Mouse (Mus musculus): ENCODE measurements at regions not wholly inside any gene's neighbourhood (a gene's known extent, or its start where the extent isn't known, plus 50 kb on each side); places are given as distances from the start of the nearest gene placed in this dataset.

DNA sequence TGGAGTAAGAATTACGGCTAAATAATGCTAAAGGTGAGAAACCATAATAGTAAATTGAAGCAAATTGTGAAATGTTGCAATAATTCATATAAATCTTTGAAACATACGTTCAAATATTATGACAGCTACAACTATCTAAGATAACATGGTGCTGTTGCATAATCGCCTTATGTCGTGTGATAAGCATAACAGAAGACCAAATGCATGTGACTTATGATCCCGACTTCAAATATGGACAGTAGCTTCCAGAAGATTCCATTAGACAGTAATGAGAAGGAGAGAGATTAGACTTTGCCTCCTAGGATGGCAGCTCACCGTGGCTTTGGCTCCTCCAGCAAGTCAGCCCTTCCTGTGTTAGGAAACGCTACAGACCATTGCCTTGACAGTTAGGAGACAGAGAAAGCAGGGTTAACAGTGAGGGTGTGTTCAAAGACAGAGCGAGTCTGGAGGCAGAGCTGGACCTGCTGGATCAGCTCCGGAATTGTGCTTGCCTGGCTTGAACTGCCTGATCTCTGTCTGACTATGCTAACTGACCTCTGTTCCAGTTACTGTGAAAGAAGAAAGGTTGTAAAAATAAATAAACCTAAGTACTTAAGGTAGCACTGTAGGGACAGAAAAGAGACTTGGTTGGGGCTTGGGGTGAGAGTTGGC, 434.6 kb upstream of the Tle4 start:
- WGBS: 72% methylated on average over 9 of the region's 9 CpGs
- Histone ChIP-seq H3K27me3 (ENCODE audit: control insufficient read depth, insufficient read depth, low read length) (no peaks in the 10 kb centered on the region; the same call in 1 of the 2 replicates), H3K4me3 (no peak overlapping the region), H3K27ac (no peak overlapping the region), H3K36me3 (ENCODE audit: control insufficient read depth, insufficient read depth, low read length) (no peaks in the 10 kb centered on the region), H3K79me2 (replicated peaks; ENCODE audit: control insufficient read depth, insufficient read depth, low read length) (no peaks in the 10 kb centered on the region), H3K9ac (ENCODE audit: low read depth, low read length) (no peak overlapping the region), H3K4me1 (ENCODE audit: control insufficient read depth, insufficient read depth, low read length) (no peaks in the 10 kb centered on the region)
- DNase-seq: no peak
- intact Hi-C loops (cut with DNase I): no loop called here
- TF ChIP-seq POLR2A (IDR thresholded peaks at IDR 0.05; ENCODE audit: insufficient read depth, low read depth, low read length): no peak
- TF ChIP-seq EP300 (IDR thresholded peaks at IDR 0.05; ENCODE audit: insufficient read depth, low read depth, low read length): no peak
- no peak for TF ChIP-seq CTCF (IDR thresholded peaks at IDR 0.05)

DNA sequence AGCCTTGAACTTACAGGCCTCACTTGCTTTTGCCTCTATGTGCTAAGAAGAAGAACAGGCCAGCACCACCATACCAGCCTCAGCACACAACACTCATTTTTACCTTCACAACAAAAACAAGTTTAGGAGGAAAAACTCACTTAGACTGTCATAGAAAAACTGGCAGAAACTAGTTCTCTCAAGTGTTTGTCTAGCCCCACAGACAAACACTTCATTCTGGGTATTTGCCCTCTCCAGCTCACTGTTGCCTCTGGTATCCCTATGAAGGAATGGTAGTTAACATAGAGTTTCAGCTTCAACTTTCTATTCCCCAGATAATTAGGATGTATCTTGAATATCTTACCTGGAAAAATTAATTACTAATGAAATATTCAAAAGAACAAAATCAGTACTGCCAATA, 433.6 kb upstream of the Tle4 start:
- Histone ChIP-seq H3K4me3 (no peak overlapping the region), H3K27ac (no peak overlapping the region), H3K4me1 (ENCODE audit: control insufficient read depth, insufficient read depth, low read length) (no peaks in the 10 kb centered on the region), H3K9ac (ENCODE audit: low read depth, low read length) (no peak overlapping the region), H3K27me3 (ENCODE audit: control insufficient read depth, insufficient read depth, low read length) (no peaks in the 10 kb centered on the region; the same call in 1 of the 2 replicates), H3K36me3 (ENCODE audit: control insufficient read depth, insufficient read depth, low read length) (no peaks in the 10 kb centered on the region), H3K79me2 (replicated peaks; ENCODE audit: control insufficient read depth, insufficient read depth, low read length) (no peaks in the 10 kb centered on the region)
- TF ChIP-seq CTCF (IDR thresholded peaks at IDR 0.05) (no peak), POLR2A (IDR thresholded peaks at IDR 0.05; ENCODE audit: insufficient read depth, low read depth, low read length) (no peak), EP300 (IDR thresholded peaks at IDR 0.05; ENCODE audit: insufficient read depth, low read depth, low read length) (no peak)
- no peak for DNase-seq
- intact Hi-C loops (cut with DNase I): no loop called here

DNA sequence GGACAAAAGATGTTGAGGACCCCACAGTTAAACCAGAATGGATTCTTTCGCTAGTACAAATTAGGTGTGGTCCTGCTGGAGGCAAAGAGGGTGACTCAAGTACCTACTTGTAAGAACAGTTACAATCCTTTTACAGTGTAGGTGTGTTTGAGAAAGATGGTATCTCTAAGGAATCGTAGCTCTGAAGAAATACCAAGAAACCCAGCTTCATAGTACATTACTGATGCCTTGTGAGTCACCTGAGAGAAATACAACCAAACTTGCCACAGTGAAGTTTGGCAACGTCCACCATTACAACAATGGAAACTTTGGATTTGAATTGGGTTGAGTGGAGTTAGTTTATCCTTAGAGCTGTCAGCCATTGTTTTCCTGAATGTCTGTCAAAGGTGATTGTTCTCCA, 405.7 kb upstream of the Tle4 start:
- Histone ChIP-seq H3K36me3 (ENCODE audit: control insufficient read depth, insufficient read depth, low read length) (no peaks in the 10 kb centered on the region), H3K27ac (no peak overlapping the region), H3K27me3 (ENCODE audit: control insufficient read depth, insufficient read depth, low read length) (no peaks in the 10 kb centered on the region), H3K9ac (ENCODE audit: low read depth, low read length) (no peak overlapping the region), H3K79me2 (replicated peaks; ENCODE audit: control insufficient read depth, insufficient read depth, low read length) (no peaks in the 10 kb centered on the region), H3K4me3 (no peak overlapping the region), H3K4me1 (ENCODE audit: control insufficient read depth, insufficient read depth, low read length) (no peaks in the 10 kb centered on the region)
- intact Hi-C loops (cut with DNase I): no loop called here
- WGBS: 61% methylated on average over 3 of the region's 3 CpGs
- no peak for TF ChIP-seq CTCF (IDR thresholded peaks at IDR 0.05)
- TF ChIP-seq POLR2A (IDR thresholded peaks at IDR 0.05; ENCODE audit: insufficient read depth, low read depth, low read length): no peak
- no peak for DNase-seq

DNA sequence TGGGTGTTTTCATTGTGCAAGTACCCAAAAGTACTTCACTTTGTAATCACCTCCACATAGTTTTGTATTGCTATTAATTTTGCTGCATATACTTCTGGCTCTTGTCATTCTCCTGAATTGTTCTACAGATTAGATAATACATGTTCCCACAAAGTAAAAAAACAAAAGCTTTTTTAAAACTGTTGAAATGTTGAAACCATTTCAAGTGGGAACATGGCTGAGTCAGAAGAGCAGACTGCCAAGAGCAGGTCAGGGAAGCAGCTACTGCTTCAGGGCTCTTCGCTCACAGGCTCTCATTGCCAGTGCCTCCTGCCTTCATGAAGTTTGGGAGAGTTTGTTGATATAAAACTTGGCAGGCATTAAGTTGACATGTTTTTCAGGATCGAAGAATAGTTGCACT, 395.5 kb upstream of the Tle4 start:
- 59% methylated on average over 2 of the region's 2 CpGs for WGBS
- no peak for DNase-seq
- no peaks in the 10 kb centered on the region for H3K79me2 ChIP-seq (replicated peaks; ENCODE audit: control insufficient read depth, insufficient read depth, low read length)
- H3K4me3 ChIP-seq: no peak overlapping the region
- TF ChIP-seq CTCF (IDR thresholded peaks at IDR 0.05): no peak
- TF ChIP-seq POLR2A (IDR thresholded peaks at IDR 0.05; ENCODE audit: insufficient read depth, low read depth, low read length): no peak
- no peak for TF ChIP-seq EP300 (IDR thresholded peaks at IDR 0.05; ENCODE audit: insufficient read depth, low read depth, low read length)
- no peak overlapping the region for H3K27ac ChIP-seq
- no peaks in the 10 kb centered on the region for H3K36me3 ChIP-seq (ENCODE audit: control insufficient read depth, insufficient read depth, low read length)
- H3K9ac ChIP-seq (ENCODE audit: low read depth, low read length): no peak overlapping the region
- no peaks in the 10 kb centered on the region for H3K27me3 ChIP-seq (ENCODE audit: control insufficient read depth, insufficient read depth, low read length)
- H3K4me1 ChIP-seq (ENCODE audit: control insufficient read depth, insufficient read depth, low read length): no peaks in the 10 kb centered on the region
- intact Hi-C loops (cut with DNase I): no loop called here

DNA sequence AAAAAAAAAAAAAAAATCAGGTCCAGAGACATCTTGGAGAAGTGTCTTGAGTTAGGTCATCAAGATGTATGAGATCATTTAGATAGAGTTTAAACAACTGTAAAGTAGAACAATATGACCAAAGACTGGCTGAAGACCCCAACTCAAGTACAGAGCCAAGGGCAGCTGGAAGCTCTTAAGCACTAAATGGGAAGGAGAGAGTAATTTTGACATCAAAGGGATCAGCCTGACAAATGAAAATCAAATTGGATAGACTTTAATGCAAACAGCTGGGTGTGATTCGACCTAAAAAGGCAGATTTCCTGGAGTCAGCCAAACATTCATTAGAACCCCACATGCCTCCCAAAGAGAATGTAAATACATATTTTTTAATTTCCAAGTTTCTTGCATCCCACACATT, 372.3 kb upstream of the Tle4 start:
- no peak for TF ChIP-seq EP300 (IDR thresholded peaks at IDR 0.05; ENCODE audit: insufficient read depth, low read depth, low read length)
- H3K79me2 ChIP-seq (replicated peaks; ENCODE audit: control insufficient read depth, insufficient read depth, low read length): no peaks in the 10 kb centered on the region
- H3K36me3 ChIP-seq (ENCODE audit: control insufficient read depth, insufficient read depth, low read length): no peaks in the 10 kb centered on the region
- WGBS: 29% methylated on average over 1 of the region's 1 CpGs
- H3K9ac ChIP-seq (ENCODE audit: low read depth, low read length): no peak overlapping the region
- no peak overlapping the region for H3K27ac ChIP-seq
- no peaks in the 10 kb centered on the region for H3K27me3 ChIP-seq (ENCODE audit: control insufficient read depth, insufficient read depth, low read length)
- no peak overlapping the region for H3K4me3 ChIP-seq
- no peak for DNase-seq
- intact Hi-C loops (cut with DNase I): no loop called here
- H3K4me1 ChIP-seq (ENCODE audit: control insufficient read depth, insufficient read depth, low read length): no peaks in the 10 kb centered on the region

DNA sequence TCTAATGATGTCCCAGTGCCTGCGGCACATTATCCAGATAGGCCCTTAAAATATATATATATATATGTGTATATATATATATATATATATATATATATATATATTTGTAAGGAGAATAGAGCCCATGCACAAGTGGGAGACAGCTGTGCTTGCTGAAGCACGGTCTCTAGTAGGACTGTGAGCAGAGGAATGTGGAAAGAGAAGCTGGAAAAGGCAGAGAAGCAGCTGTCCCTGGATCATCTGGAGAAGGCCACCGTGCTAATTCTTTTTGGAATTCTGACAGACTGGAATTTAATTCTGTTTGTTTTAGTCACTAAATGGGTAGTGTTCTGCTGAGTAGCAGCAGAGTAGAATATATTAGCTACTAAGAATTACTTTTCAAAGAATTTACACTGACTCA, 370.4 kb upstream of the Tle4 start:
- no peak overlapping the region for H3K4me3 ChIP-seq
- intact Hi-C loops (cut with DNase I): no loop called here
- no peak overlapping the region for H3K9ac ChIP-seq (ENCODE audit: low read depth, low read length)
- TF ChIP-seq EP300 (IDR thresholded peaks at IDR 0.05; ENCODE audit: insufficient read depth, low read depth, low read length) (no peak), CTCF (IDR thresholded peaks at IDR 0.05) (no peak), POLR2A (IDR thresholded peaks at IDR 0.05; ENCODE audit: insufficient read depth, low read depth, low read length) (no peak)
- DNase-seq: no peak
- no peaks in the 10 kb centered on the region for H3K27me3 ChIP-seq (ENCODE audit: control insufficient read depth, insufficient read depth, low read length)
- 75% methylated on average over 3 of the region's 3 CpGs for WGBS
- H3K36me3 ChIP-seq (ENCODE audit: control insufficient read depth, insufficient read depth, low read length): no peaks in the 10 kb centered on the region
- no peak overlapping the region for H3K27ac ChIP-seq
- no peaks in the 10 kb centered on the region for H3K79me2 ChIP-seq (replicated peaks; ENCODE audit: control insufficient read depth, insufficient read depth, low read length)
- H3K4me1 ChIP-seq (ENCODE audit: control insufficient read depth, insufficient read depth, low read length): no peaks in the 10 kb centered on the region
